Mouse (Mus musculus) gastrocnemius, adult 2 months (tissue): Measurements from ENCODE around the gene Gca. TPM values are rescaled to one million over a fixed set of nuclear protein-coding genes. Genes with fewer than 3 reads are reported as not detected.

Experiments used
- DNase-seq: peaks from one replicate; pipeline ENCODE4 v3.0.0; 2022
- H3K27ac ChIP-seq: fragments of 200-600 bp; 2 replicates; pipeline ENCODE4 v1.8.1; 2022; ENCODE audit warnings: mild to moderate bottlenecking
- H3K4me3 ChIP-seq: fragments of 200-600 bp; 2 replicates; pipeline ENCODE4 v1.8.1; 2022; ENCODE audit warnings: mild to moderate bottlenecking, moderate library complexity
- CTCF ChIP-seq: fragments of 200-600 bp; IDR thresholded peaks from 2 replicates; pipeline ENCODE4 v1.8.1; 2022; ENCODE audit warnings: antibody characterized with exemption, mild to moderate bottlenecking, moderate library complexity
- intact Hi-C: fragments of 180-260 bp; cut with DNase I; formaldehyde crosslinking; loops from one replicate; pipeline ENCODE4 v1.15.1; 2025
- total RNA-seq, 2 experiments: library from RNA; stranded (reverse); gene quantifications; 2 replicates each; pipeline ENCODE4 v1.2.3; 2021

Gene Gca
- total RNA-seq, 2 experiments from 2014 or later = 2.6 to 4.4 TPM

- H3K4me3 ChIP-seq = peak overlapping the region; percentile 90
- no peak for DNase-seq
- peak overlapping the region; percentile 91 for H3K27ac ChIP-seq
- intact Hi-C loops = no loop called here
- no peak for TF ChIP-seq CTCF
These were observed 17.3 kb upstream of the Gca start for GRCm38 (mm10) chr2:62646671-62647289.

GRCm38 (mm10) chr2:62651890-62652289 is 12.2 kb upstream of the Gca start:
- no peak overlapping the region for H3K27ac ChIP-seq
- no peak overlapping the region for H3K4me3 ChIP-seq
- no peak for TF ChIP-seq CTCF
- no peak for DNase-seq
- intact Hi-C loops = no loop called here

- no peak for DNase-seq
- Histone ChIP-seq H3K4me3 (no peak overlapping the region), H3K27ac (no peak overlapping the region)
- no peak for TF ChIP-seq CTCF
- intact Hi-C loops = no loop called here
These were observed 11.6 kb upstream of the Gca start for GRCm38 (mm10) chr2:62652466-62652865.

GRCm38 (mm10) chr2:62654519-62655338 is 9.4 kb upstream of the Gca start:
- peak; percentile 46 for DNase-seq
- TF ChIP-seq CTCF = peak; percentile 64
- Histone ChIP-seq H3K4me3 (no peak overlapping the region), H3K27ac (no peak overlapping the region)
- intact Hi-C loops = no loop called here

- TF ChIP-seq CTCF = no peak
- no peak overlapping the region for H3K27ac ChIP-seq
- H3K4me3 ChIP-seq = no peak overlapping the region
- intact Hi-C loops = no loop called here
- DNase-seq = no peak
These were observed 8.0 kb upstream of the Gca start for GRCm38 (mm10) chr2:62656072-62656471.

GRCm38 (mm10) chr2:62660565-62660964 is 3.5 kb upstream of the Gca start:
- H3K27ac ChIP-seq = no peak overlapping the region
- intact Hi-C loops = no loop called here
- TF ChIP-seq CTCF = 0 out of 2 replicates have a peak, but pooled peaks have one; percentile 24
- no peak overlapping the region for H3K4me3 ChIP-seq
- no peak for DNase-seq

GRCm38 (mm10) chr2:62662560-62662959 is 1.5 kb upstream of the Gca start:
- no peak for TF ChIP-seq CTCF
- Histone ChIP-seq H3K4me3 (no peak overlapping the region), H3K27ac (no peak overlapping the region)
- intact Hi-C loops = no loop called here
- no peak for DNase-seq

GRCm38 (mm10) chr2:62664839-62665238 is 754 bp downstream of the Gca start:
- intact Hi-C loops = no loop called here
- peak overlapping the region; percentile 87 for H3K4me3 ChIP-seq
- no peak overlapping the region for H3K27ac ChIP-seq
- no peak for DNase-seq
- no peak for TF ChIP-seq CTCF

GRCm38 (mm10) chr2:62665536-62665935 is 1.5 kb downstream of the Gca start:
- no peak for DNase-seq
- no peak overlapping the region for H3K27ac ChIP-seq
- TF ChIP-seq CTCF = no peak
- intact Hi-C loops = no loop called here
- H3K4me3 ChIP-seq = no peak overlapping the region

GRCm38 (mm10) chr2:62669848-62670247 is 5.8 kb downstream of the Gca start:
- intact Hi-C loops = no loop called here
- no peak overlapping the region for H3K4me3 ChIP-seq
- no peak overlapping the region for H3K27ac ChIP-seq
- DNase-seq = no peak
- TF ChIP-seq CTCF = no peak

GRCm38 (mm10) chr2:62670301-62670700 is 6.2 kb downstream of the Gca start:
- no peak overlapping the region for H3K27ac ChIP-seq
- intact Hi-C loops = no loop called here
- no peak overlapping the region for H3K4me3 ChIP-seq

GRCm38 (mm10) chr2:62670767-62671166 is 6.7 kb downstream of the Gca start:
- Histone ChIP-seq H3K27ac (no peak overlapping the region), H3K4me3 (no peak overlapping the region)
- DNase-seq = no peak
- TF ChIP-seq CTCF = no peak
- intact Hi-C loops = no loop called here

More at GRCm38 (mm10) chr2:62670301-62670700, 6.2 kb downstream of the Gca start:
- DNase-seq = no peak
- TF ChIP-seq CTCF = no peak

GRCm38 (mm10) chr2:62672788-62673187 is 8.7 kb downstream of the Gca start:
- H3K4me3 ChIP-seq = no peak overlapping the region
- no peak for DNase-seq
- intact Hi-C loops = no loop called here
- no peak overlapping the region for H3K27ac ChIP-seq
- no peak for TF ChIP-seq CTCF
